Mouse (Mus musculus): ENCODE data around the gene Ulk4.

The Ulk4 gene

GRCm38 (mm10) chr9:121020360-121020759 is 256.6 kb downstream of the Ulk4 start:
- DNase-seq (ENCODE audit: low spot score in 2 of 2), result no peak

- DNase-seq (ENCODE audit: low spot score in 2 of 2), result no peak
Observed at GRCm38 (mm10) chr9:121019932-121020331, 257.1 kb downstream of the Ulk4 start.

GRCm38 (mm10) chr9:121018524-121019315 is 258.3 kb downstream of the Ulk4 start:
- no peak for DNase-seq (ENCODE audit: low spot score in 2 of 2)

DNA sequence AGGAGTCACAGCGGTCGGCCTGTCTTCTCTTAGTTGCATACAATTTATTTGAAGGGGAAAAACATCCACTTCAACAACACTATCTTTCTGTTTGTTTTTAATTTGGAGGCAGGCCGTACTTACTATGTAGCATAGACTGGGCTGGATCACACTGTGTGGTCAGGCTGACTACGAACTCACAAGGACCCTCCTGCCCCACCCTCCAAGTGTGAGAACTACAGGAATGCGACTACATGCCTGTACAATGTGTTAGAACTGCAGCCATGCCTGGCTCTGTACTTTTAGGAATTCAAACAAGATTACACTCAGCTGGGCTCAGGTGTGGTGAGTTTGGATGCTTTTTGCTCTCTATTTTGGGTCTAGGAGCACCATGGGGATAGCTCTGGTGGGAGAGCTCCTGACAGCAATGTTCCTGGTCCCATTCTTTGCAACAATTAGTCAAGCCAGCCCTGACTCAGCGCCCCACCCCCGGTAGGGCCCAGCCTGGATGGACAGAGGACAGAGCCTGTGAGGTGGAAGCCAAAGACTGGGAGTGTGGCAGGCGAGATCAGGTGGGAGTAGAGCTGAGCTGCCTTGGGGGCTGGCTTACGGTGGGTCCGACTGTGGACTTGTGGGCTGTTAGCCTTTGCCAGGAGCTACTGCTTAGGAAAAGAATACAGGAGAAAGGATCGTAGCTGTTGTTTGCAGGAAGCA is 261.0 kb downstream of the Ulk4 start:
- DNase-seq (ENCODE audit: low spot score in 2 of 2), result no peak

DNA sequence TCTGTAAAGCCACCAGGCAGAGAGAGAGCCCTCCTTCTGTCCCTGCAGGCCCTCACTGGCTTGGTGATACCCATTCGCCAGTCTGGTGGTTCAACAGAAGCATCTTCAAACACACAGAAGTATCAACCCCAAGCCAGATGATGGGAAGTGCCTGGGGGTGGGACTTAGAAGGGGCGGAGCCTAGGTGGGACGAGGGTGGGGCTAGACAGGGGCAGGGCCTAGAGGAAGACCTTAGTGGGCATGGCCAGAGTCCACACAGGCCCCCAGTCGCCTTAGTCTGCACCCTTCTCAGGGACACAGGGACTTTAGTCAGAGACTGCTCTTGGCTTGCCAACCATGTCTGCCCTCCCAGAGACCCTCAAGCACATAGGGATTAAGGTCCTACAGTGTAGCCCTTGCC is 265.5 kb downstream of the Ulk4 start:
- DNase-seq (ENCODE audit: low spot score in 2 of 2), result no peak

GRCm38 (mm10) chr9:121010544-121010943 is 266.5 kb downstream of the Ulk4 start:
- no peak for DNase-seq (ENCODE audit: low spot score in 2 of 2)

- no peak for DNase-seq (ENCODE audit: low spot score in 2 of 2)
Observed at GRCm38 (mm10) chr9:121005961-121006360, 271.0 kb downstream of the Ulk4 start.

DNA sequence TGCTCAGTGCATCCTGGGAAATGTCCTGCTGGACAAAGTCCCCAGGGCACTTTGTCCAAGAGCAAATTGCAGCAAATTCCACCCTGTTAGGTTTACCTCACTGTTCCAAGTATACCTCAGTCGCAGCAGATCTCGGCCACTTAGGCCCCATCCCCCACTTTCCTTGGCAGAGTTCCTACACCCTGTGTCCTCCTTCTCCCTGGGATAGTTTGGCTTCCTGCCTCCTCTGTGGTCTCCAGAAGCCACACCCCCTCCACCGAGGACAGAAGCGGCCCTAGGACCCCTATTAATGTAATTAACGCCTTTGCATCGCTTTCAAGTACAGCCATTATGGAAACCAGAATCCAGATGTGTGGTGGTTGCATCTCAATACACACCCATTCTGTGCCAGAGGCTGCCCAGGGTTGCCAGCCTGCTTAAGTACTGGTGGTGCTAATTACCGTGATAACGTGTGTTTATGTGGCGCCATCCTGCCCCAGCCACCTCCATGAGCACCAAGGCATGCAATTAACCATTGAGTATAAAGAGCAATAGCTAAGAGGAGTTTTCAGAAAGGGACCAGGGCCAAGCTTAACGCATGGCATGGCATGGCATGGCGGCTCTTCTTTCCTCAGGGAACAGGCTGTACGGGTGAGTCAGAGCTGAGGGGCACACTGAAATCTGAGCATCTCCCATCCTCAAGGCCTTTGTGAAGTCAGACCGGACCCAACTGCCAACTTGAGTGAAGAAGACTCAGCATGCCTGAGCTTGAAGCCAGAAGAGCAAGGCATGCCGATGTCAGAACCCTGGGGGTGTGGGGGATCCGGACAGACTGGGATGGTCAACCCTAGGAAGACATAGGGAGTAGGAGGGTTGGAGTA is 275.1 kb downstream of the Ulk4 start:
- DNase-seq (ENCODE audit: low spot score in 2 of 2), result peak; percentile 42 to 51

GRCm38 (mm10) chr9:121000641-121001320 is 276.2 kb downstream of the Ulk4 start:
- DNase-seq (ENCODE audit: low spot score in 2 of 2), result peak; percentile 48 to 80

- DNase-seq (ENCODE audit: low spot score in 2 of 2), result no peak
Observed at GRCm38 (mm10) chr9:120998696-120999095, 278.3 kb downstream of the Ulk4 start.

DNA sequence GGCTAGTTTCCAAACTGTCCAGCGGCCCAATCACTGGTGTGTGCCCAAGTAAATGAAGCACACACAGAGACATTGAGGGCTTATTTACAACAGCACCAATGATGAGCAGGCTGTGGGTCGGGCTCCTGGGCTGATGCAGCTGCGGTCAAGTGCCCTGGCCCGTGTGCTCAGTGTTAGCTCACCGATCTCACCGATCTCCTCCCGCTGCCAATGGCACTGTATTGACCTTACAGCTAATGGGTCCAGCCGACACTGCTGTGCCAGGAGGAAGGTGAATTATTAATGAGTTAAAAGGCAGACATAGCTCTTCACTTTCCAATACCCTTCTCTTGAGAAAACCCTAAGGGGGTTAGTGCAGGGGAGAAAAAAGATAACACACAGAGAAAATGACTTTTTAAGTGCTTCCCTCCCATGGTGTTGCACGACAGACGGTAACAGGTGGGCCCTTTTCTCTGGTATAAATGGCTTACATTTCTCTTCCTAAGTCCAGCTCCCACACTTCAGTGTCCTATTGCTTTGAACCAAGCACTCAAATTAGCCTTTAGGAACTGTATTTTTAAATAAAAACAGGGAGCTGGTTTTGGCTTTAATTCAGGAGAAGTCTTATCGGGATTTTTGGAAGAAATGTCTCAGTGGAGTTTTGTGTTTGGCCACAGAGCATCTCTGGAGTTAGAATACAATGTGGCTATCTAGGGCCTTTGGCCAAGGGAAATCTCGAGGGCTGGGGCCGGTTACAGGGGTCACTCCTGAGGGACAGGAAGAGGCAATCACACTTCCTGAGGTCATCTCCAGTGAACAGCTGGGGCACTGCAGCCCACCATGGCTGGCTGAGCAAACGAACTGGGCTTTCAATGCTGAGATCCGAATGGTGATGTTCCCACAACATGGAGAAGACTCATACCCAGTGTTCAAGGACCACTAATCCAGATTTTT is 282.5 kb downstream of the Ulk4 start:
- no peak for DNase-seq (ENCODE audit: low spot score in 2 of 2)

GRCm38 (mm10) chr9:120993004-120993403 is 284.0 kb downstream of the Ulk4 start:
- DNase-seq (ENCODE audit: low spot score in 2 of 2), result no peak

GRCm38 (mm10) chr9:120991801-120992200 is 285.2 kb downstream of the Ulk4 start:
- DNase-seq (ENCODE audit: low spot score in 2 of 2), result no peak

DNA sequence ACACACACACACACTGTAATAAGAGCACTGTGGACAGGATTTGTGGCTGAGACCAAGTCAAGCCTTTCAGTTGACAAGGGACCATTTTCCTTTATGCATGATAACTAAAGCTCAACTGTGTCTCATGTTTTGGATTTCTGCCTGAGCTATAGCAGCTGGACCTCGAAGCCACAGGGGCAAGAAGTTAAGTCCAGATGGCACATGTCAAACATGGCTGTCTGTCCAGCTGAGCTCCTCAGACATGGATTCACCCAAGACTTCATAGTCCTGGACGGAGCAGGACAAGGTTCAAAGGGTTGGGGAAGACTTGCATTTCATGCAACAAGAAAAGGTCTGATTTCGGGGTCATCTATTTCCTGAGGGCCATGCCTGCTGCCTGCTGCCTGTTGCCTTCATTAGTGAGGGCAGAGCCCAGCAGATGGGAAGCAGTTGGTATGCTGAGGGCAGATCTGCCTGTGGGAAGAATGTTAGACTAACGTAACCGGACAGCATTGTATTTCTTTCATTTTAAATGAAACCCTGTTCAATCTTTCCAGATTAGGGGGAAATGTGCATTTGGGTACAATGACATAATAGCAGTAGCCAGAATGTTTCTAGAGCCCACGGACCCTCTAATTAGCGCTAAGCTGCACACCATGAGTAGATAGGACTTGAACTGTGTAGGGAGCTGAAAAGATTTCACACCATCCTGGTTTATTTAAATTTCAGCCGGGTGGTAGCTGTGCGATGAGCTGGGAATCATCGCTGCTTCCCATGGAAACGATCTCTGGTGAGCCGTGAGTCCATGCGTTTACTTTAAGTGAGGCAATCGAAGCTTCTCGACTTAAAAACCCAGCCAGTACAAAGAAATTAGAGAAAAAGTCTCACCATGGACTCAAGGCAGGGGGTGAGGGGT is 286.9 kb downstream of the Ulk4 start:
- no peak for DNase-seq (ENCODE audit: low spot score in 2 of 2)

DNA sequence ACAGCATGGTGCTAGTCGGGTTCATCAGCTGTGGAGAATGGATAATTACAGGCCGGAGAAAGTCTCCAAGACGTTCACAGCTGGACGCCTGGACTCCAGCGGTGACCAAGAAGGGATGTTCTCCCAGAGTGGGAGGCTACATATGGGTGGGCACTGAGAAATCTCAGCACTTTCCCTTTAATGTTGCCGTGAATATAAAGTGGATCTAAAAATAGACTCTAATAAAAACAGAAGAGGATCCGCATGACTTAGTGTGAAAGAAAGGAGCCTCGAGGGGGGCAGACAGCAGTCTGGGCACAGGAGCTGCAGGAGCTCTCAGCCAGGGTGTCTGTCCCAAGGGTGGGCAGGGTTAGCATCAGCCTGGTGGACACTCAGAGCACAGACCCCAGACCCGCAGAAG is 288.9 kb downstream of the Ulk4 start:
- DNase-seq (ENCODE audit: low spot score in 2 of 2), result no peak

DNA sequence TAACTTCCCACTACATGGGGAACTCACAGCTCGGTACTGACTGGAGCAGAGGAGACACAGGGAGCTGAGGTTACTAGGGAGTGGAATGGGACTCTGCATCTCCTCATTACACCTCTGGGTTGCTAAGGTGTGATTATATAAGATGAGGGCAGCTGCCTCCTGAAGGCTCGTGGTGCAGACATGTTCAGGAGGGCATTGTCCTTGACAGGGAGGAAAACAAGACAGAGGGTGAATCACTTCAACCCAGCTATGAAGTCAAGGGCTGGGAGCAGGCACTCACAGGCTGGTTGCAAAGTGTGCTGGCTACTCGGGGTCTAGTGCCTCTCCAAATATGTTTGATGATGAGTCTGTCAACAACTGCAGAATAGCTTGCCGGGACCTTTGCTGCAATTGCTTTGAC is 290.0 kb downstream of the Ulk4 start:
- DNase-seq (ENCODE audit: low spot score in 2 of 2), result no peak

DNA sequence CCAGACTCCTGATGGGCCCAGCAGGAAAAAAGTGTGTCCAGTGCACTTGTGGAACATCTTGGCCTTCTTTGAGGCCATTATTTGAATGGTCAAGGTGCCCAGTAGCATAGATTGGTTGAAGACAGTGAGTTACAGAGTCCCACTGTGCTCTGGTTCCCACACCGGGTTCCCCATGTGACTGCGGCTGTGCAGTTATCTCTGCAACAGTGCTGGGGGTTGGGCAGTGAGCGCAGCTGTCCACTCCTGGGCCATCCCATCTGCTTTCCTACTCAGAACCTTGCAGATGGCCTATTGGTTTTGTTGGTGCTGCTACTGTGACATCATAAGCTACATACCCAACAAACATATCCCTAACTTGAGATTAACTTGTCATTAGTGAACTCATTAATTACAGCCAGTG is 290.7 kb downstream of the Ulk4 start:
- no peak for DNase-seq (ENCODE audit: low spot score in 2 of 2)

DNA sequence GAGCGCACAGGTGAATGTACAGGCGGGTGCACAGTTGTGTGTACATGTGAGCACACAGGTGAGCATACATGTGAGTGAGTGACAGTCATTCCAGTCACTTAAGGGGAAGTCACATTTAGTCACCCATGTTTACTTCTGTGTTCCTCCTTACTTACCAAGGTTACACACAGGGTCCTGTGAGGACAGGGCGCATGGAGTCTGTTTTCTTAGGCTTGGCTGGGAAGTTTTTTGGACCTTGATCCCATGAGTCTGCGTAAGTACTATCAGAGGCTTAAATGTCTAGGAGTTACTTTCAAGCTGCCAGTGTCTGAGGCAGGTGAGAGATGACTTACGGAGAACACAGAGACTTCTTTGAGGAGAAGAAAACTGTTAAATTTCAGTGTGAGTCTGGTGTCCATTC is 291.5 kb downstream of the Ulk4 start:
- DNase-seq (ENCODE audit: low spot score in 2 of 2), result no peak

GRCm38 (mm10) chr9:120985009-120985408 is 292.0 kb downstream of the Ulk4 start:
- DNase-seq (ENCODE audit: low spot score in 2 of 2), result no peak

DNA sequence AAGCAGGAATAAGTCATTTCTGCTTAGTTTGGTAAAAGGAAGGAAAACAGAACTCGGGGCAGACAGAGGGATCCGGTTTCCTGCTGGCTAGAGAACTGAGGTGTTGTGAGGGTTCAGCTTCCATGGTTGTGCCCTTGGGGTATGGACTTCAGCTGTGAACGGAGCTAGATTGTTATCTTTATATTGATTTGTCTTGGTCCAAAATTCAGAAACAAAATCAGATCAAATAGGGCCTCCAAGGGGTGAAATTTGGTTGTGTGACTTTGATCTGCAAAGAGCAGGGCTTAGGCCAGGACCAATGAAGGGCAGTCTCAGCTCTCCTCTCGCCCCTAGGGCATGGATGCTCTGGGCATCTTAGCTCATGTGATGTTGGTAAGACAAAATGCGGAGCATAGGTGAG is 292.5 kb downstream of the Ulk4 start:
- DNase-seq (ENCODE audit: low spot score in 2 of 2), result no peak

Data from right cerebral cortex, postnatal 10 days (tissue).